Mouse (Mus musculus): ENCODE data around the gene Trpm3. TPM values are rescaled to one million over a fixed set of nuclear protein-coding genes. Genes with fewer than 3 reads are reported as not detected.

Trpm3 gene
- polyA plus RNA-seq, 1 experiment = 0.22 TPM

DNA sequence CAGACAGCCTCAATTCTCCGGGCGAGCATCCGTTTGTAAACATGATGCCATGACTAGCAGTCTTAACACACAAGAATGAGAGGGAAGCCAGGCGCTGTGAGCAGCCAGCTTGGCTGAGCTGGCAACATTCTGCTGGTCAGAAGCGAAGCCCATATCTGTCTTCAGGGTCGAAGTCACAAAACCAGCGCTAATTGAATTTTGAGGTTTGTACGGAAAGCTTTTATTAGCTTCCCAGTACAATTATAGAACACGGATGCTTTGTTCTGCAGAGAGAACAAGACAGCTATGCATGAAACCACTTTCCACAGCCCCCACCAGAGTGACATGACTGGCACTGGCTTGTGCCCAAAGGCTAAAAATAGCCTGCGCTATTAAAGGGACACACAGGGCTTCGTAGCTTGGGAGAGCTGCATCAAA, 766.2 kb downstream of the Trpm3 start:
- Histone ChIP-seq H3K9ac (ENCODE audit: low read depth, poor library complexity, severe bottlenecking) (no peak overlapping the region), H3K9me3 (replicated peaks; ENCODE audit: control insufficient read depth, insufficient read depth, low read length, poor library complexity, severe bottlenecking) (no peaks in the 10 kb centered on the region), H3K36me3 (ENCODE audit: control insufficient read depth, insufficient read depth, low read length, poor library complexity, severe bottlenecking) (no peaks in the 10 kb centered on the region), H3K4me1 (ENCODE audit: control insufficient read depth, insufficient read depth, low read length) (no peaks in the 10 kb centered on the region), H3K4me3 (ENCODE audit: low read depth, low read length) (no peak overlapping the region), H3K27me3 (ENCODE audit: control insufficient read depth, insufficient read depth, low read length, poor library complexity, severe bottlenecking) (no peaks in the 10 kb centered on the region), H3K27ac (ENCODE audit: insufficient read depth, low read length) (no peak overlapping the region)
- TF ChIP-seq POLR2A (IDR thresholded peaks at IDR 0.05; ENCODE audit: insufficient read depth, low read length) = no peak
- no peak for TF ChIP-seq EP300 (IDR thresholded peaks at IDR 0.05; ENCODE audit: insufficient read depth, low read depth, low read length)
- no peak for TF ChIP-seq CTCF (IDR thresholded peaks at IDR 0.05; ENCODE audit: low read depth, low read length)

DNA sequence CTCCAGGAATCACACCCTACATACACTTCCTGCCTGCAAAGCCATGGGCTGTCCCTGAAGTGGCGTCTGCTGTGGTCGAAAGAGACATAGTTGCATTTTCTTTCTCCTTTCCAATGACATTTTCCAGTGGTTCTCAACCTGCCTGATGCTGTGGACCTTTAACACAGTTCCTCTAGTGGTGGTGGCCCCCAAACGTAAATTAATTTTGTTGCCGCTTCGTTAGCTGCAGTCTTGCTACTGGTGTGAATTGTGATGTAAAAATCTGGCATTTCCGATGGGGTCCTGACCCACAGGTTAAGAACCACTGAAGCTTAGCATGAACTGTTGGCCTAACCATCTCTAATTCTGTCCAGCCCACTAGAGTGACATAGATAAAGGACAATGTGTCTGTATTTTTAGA, 771.8 kb downstream of the Trpm3 start:
- no peaks in the 10 kb centered on the region for H3K36me3 ChIP-seq (ENCODE audit: control insufficient read depth, insufficient read depth, low read length, poor library complexity, severe bottlenecking)
- no peak overlapping the region for H3K4me3 ChIP-seq (ENCODE audit: low read depth, low read length)
- H3K9ac ChIP-seq (ENCODE audit: low read depth, poor library complexity, severe bottlenecking) = no peak overlapping the region
- no peaks in the 10 kb centered on the region for H3K4me1 ChIP-seq (ENCODE audit: control insufficient read depth, insufficient read depth, low read length)
- H3K9me3 ChIP-seq (replicated peaks; ENCODE audit: control insufficient read depth, insufficient read depth, low read length, poor library complexity, severe bottlenecking) = no peaks in the 10 kb centered on the region
- no peaks in the 10 kb centered on the region for H3K27me3 ChIP-seq (ENCODE audit: control insufficient read depth, insufficient read depth, low read length, poor library complexity, severe bottlenecking)
- H3K27ac ChIP-seq (ENCODE audit: insufficient read depth, low read length) = no peak overlapping the region
- no peak for TF ChIP-seq CTCF (IDR thresholded peaks at IDR 0.05; ENCODE audit: low read depth, low read length)
- TF ChIP-seq EP300 (IDR thresholded peaks at IDR 0.05; ENCODE audit: insufficient read depth, low read depth, low read length) = no peak
- no peak for TF ChIP-seq POLR2A (IDR thresholded peaks at IDR 0.05; ENCODE audit: insufficient read depth, low read length)

DNA sequence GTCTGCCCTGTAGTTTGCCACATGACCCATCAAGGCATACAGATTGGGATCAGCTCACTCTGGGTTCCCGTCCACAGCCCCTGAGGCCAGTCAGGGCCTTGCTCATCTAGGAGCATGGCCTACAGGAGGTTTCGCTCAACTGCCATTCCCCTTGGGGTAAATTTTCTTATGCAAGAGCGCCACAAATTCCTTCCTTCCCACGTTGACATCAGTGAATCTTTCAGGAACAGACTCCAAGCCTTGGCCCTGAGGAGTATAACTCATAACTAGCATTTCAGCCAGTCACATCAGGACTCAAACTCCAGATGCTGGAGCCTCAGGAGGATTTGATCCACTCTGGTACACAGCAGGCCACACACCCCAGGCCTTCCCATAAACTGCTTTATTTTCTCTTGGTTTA, 774.1 kb downstream of the Trpm3 start:
- H3K4me1 ChIP-seq (ENCODE audit: control insufficient read depth, insufficient read depth, low read length) = peaks cover 1% of the 10 kb centered on the region

DNA sequence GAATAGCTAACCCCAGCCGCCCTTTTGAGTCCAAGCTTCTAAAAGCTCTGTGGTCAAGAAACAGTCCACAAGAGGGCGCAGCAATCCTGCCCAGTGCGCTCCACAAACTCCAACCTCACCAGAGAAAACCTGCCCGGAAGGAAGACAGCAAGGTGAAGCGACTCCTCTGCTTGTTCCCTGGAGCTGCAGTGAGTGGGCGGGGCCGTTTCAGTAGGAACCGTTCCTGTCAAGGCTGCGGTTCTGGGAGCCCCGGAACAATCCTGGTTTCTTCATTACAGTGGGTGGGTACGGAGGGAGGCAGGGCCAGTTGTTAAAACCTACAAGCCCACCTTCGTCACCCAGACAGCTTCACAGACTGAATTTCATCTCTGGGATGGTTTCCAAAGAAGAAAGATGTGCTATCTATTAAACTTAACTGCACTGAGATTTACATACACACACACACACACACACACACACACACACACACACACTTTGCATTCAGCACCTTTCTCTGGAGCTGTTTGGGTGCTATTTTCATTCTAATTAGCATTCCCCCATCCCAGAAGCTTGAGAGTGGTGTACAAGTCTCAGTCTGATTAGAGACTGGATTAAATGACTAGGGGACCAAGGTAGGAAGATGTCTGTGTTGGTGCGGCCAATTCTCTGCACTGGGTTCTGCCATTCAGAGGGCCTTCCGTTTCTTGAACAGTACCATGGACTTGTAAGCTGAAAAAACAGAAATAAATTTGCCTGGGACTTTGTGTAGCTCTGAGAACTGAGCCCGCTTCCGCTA, 777.2 kb downstream of the Trpm3 start:
- peak overlapping the region; percentile 29 for H3K4me3 ChIP-seq (ENCODE audit: low read depth, low read length)
- H3K27ac ChIP-seq (ENCODE audit: insufficient read depth, low read length) = no peak overlapping the region
- H3K36me3 ChIP-seq (ENCODE audit: control insufficient read depth, insufficient read depth, low read length, poor library complexity, severe bottlenecking) = no peaks in the 10 kb centered on the region
- H3K9me3 ChIP-seq (replicated peaks; ENCODE audit: control insufficient read depth, insufficient read depth, low read length, poor library complexity, severe bottlenecking) = no peaks in the 10 kb centered on the region
- TF ChIP-seq CTCF (IDR thresholded peaks at IDR 0.05; ENCODE audit: low read depth, low read length) (peak; percentile 90), EP300 (IDR thresholded peaks at IDR 0.05; ENCODE audit: insufficient read depth, low read depth, low read length) (peak; percentile 57; the same call in 1 of the 2 replicates), POLR2A (IDR thresholded peaks at IDR 0.05; ENCODE audit: insufficient read depth, low read length) (no peak)
- peaks cover 1% of the 10 kb centered on the region for H3K4me1 ChIP-seq (ENCODE audit: control insufficient read depth, insufficient read depth, low read length)
- H3K27me3 ChIP-seq (ENCODE audit: control insufficient read depth, insufficient read depth, low read length, poor library complexity, severe bottlenecking) = no peaks in the 10 kb centered on the region
- H3K9ac ChIP-seq (ENCODE audit: low read depth, poor library complexity, severe bottlenecking) = no peak overlapping the region

More for the DNA sequence above, 774.1 kb downstream of the Trpm3 start:
- TF ChIP-seq POLR2A (IDR thresholded peaks at IDR 0.05; ENCODE audit: insufficient read depth, low read length) (no peak), EP300 (IDR thresholded peaks at IDR 0.05; ENCODE audit: insufficient read depth, low read depth, low read length) (no peak), CTCF (IDR thresholded peaks at IDR 0.05; ENCODE audit: low read depth, low read length) (no peak)
- Histone ChIP-seq H3K36me3 (ENCODE audit: control insufficient read depth, insufficient read depth, low read length, poor library complexity, severe bottlenecking) (no peaks in the 10 kb centered on the region), H3K4me3 (ENCODE audit: low read depth, low read length) (no peak overlapping the region), H3K27me3 (ENCODE audit: control insufficient read depth, insufficient read depth, low read length, poor library complexity, severe bottlenecking) (no peaks in the 10 kb centered on the region), H3K27ac (ENCODE audit: insufficient read depth, low read length) (no peak overlapping the region), H3K9ac (ENCODE audit: low read depth, poor library complexity, severe bottlenecking) (no peak overlapping the region), H3K9me3 (replicated peaks; ENCODE audit: control insufficient read depth, insufficient read depth, low read length, poor library complexity, severe bottlenecking) (no peaks in the 10 kb centered on the region)

DNA sequence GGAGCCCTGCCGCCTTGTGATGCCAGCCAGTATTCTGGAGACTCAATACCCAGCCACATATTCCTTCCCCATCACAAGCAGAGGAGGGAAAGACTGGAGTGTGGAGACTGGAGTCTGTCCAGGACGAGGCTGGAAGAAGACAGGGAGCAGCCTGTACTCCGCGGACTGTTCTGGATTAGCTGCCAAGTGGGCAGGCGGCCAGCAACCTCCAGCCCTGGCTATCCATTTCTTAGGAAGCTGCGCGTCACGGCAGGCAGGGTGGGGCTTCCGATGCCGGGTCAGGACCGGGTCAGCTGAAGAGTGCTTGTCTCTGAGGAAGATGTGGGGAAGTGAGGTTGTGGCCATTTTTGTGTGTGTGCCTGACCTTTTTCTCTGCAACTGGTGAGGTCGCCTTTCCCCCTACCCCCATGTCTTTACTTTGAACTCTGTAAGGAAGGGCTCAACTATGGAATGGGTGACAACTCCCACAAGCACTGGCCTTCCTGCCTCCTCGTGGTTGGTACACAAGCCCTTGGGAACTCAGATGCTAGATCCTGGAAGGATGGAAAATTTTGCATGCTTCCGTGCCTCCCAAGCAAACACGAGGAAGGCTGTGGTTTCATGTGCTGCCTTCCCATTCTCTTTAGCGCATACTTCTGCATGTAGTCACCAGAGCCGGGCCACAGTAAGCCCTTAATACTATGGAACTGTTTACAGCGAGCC, 777.9 kb downstream of the Trpm3 start:
- Histone ChIP-seq H3K4me1 (ENCODE audit: control insufficient read depth, insufficient read depth, low read length) (peaks cover 1% of the 10 kb centered on the region), H3K4me3 (ENCODE audit: low read depth, low read length) (peak overlapping the region; percentile 29), H3K27ac (ENCODE audit: insufficient read depth, low read length) (no peak overlapping the region), H3K27me3 (ENCODE audit: control insufficient read depth, insufficient read depth, low read length, poor library complexity, severe bottlenecking) (no peaks in the 10 kb centered on the region), H3K9me3 (replicated peaks; ENCODE audit: control insufficient read depth, insufficient read depth, low read length, poor library complexity, severe bottlenecking) (no peaks in the 10 kb centered on the region), H3K36me3 (ENCODE audit: control insufficient read depth, insufficient read depth, low read length, poor library complexity, severe bottlenecking) (no peaks in the 10 kb centered on the region), H3K9ac (ENCODE audit: low read depth, poor library complexity, severe bottlenecking) (no peak overlapping the region)
- no peak for TF ChIP-seq CTCF (IDR thresholded peaks at IDR 0.05; ENCODE audit: low read depth, low read length)
- TF ChIP-seq EP300 (IDR thresholded peaks at IDR 0.05; ENCODE audit: insufficient read depth, low read depth, low read length) = no peak
- no peak for TF ChIP-seq POLR2A (IDR thresholded peaks at IDR 0.05; ENCODE audit: insufficient read depth, low read length)

DNA sequence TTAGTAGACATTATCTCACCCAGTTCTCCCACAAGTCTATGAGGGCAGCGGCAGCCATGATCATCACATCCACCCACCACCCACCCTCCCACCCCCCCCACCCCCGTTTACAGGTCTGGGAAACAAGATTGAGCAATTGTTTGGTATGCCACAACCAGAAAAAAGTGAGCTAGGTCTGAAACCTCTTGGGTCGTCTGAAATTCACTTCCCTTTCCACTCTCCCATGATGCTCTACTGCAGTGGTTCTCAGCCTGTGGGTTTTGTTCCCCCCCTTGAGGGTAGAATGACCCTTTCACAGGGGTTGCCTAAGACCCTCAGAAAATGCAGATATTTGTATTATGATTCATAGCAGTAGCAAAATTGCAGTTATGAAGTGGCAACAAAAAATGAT, 778.5 kb downstream of the Trpm3 start:
- no peak overlapping the region for H3K27ac ChIP-seq (ENCODE audit: insufficient read depth, low read length)

More for the DNA sequence above, 778.5 kb downstream of the Trpm3 start:
- no peak for TF ChIP-seq POLR2A (IDR thresholded peaks at IDR 0.05; ENCODE audit: insufficient read depth, low read length)
- no peak for TF ChIP-seq EP300 (IDR thresholded peaks at IDR 0.05; ENCODE audit: insufficient read depth, low read depth, low read length)
- TF ChIP-seq CTCF (IDR thresholded peaks at IDR 0.05; ENCODE audit: low read depth, low read length) = no peak
- no peak overlapping the region for H3K4me3 ChIP-seq (ENCODE audit: low read depth, low read length)
- H3K4me1 ChIP-seq (ENCODE audit: control insufficient read depth, insufficient read depth, low read length) = peaks cover 1% of the 10 kb centered on the region
- H3K27me3 ChIP-seq (ENCODE audit: control insufficient read depth, insufficient read depth, low read length, poor library complexity, severe bottlenecking) = no peaks in the 10 kb centered on the region
- no peak overlapping the region for H3K9ac ChIP-seq (ENCODE audit: low read depth, poor library complexity, severe bottlenecking)
- no peaks in the 10 kb centered on the region for H3K36me3 ChIP-seq (ENCODE audit: control insufficient read depth, insufficient read depth, low read length, poor library complexity, severe bottlenecking)
- no peaks in the 10 kb centered on the region for H3K9me3 ChIP-seq (replicated peaks; ENCODE audit: control insufficient read depth, insufficient read depth, low read length, poor library complexity, severe bottlenecking)
